Mouse (Mus musculus) heart, embryonic 10.5 days (tissue): Measurements from ENCODE around the gene Mark2. TPM values are rescaled to one million over a fixed set of nuclear protein-coding genes. Genes with fewer than 3 reads are reported as not detected.

ENCODE experiments used
- DNase-seq: peaks from one replicate; pipeline ENCODE4 v3.0.0-alpha.2; 2017; ENCODE audit warnings: low spot score
- H3K27ac ChIP-seq: fragments of 300-500 bp; sonication (generic); 2 replicates; pipeline ENCODE4 v1.5.1; 2016; ENCODE audit warnings: mild to moderate bottlenecking
- H3K27me3 ChIP-seq: fragments of 300-500 bp; sonication (generic); 2 replicates; pipeline ENCODE4 v1.6.1; 2016; ENCODE audit warnings: mild to moderate bottlenecking; ENCODE audit not compliant: poor library complexity, insufficient read depth, severe bottlenecking
- H3K36me3 ChIP-seq: fragments of 300-500 bp; sonication (generic); 2 replicates; pipeline ENCODE4 v1.6.1; 2016; ENCODE audit warnings: mild to moderate bottlenecking, moderate library complexity
- H3K4me1 ChIP-seq: fragments of 300-500 bp; sonication (generic); 2 replicates; pipeline ENCODE4 v1.6.1; 2016; ENCODE audit warnings: mild to moderate bottlenecking
- H3K4me3 ChIP-seq: fragments of 300-500 bp; sonication (generic); 2 replicates; pipeline ENCODE4 v1.5.1; 2016; ENCODE audit warnings: mild to moderate bottlenecking, moderate library complexity
- H3K9me3 ChIP-seq: fragments of 300-500 bp; sonication (generic); 2 replicates; pipeline ENCODE4 v1.6.1; 2016; ENCODE audit warnings: mild to moderate bottlenecking, moderate library complexity
- WGBS: fragments of 180-500 bp; shearing (Covaris S2); methylation state at CpG from one replicate; pipeline ENCODE4 v1.1.7; 2016; 5-methylcytosine and 5-hydroxymethylcytosine counted together
- polyA plus RNA-seq: library from polyadenylated mRNA; unstranded; fragments of >200 nt; fragmentation: Nextera tagmentation; extraction: Ambion mirVana; gene quantifications from 2 replicates; pipeline ENCODE4 v1.2.1, GENCODE M21; 2016

Gene Mark2
- polyA plus RNA-seq, 1 experiment from 2014 or later: 50.6 TPM

DNA sequence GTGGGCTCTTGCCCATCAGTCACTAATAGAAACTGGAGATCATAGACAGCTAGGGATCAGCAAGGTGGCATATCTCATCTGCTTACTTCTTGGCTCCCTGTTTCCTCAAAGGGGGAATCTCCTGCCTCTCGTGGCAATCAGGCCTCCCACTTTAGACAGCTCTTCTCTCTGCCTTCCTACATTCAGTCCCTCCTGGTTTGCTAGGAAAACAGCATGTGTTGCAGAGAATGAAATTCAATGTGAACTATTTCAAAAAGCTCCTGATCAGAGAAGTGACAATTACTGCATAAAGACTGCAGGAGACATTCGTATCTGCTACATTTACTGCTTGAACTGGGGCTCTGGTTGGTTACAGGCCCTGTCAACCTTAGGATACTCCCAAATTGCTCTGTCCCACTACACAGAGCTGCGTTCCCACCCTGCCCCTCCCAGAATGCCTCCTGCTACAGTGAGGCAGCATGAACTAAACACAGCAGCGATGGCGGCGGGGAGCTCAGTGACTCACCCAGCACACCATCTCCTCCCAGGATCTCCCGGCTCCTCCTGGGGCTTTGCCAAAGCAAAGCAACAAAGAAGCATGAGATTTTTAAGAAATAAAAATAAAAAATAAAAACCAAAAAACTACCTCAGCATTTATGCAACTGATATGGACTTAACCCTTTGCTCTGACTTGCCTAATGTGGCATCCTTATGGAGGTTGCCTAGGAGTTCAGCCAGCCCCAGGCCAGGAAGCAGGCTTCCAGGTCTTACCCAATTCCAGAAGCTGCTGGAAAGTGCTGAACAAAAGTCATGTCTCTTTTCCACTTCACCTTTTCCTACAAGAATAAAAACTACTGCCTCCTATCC, 39.8 kb downstream of the Mark2 start:
- Histone ChIP-seq H3K9me3 (no peaks in the 10 kb centered on the region), H3K4me3 (no peak overlapping the region), H3K4me1 (peaks cover 35% of the 10 kb centered on the region), H3K27ac (no peak overlapping the region), H3K27me3 (no peaks in the 10 kb centered on the region), H3K36me3 (peaks cover 14% of the 10 kb centered on the region; the same call in 1 of the 2 replicates)
- WGBS: 81% methylated on average over 7 of the region's 7 CpGs
- no peak for DNase-seq

DNA sequence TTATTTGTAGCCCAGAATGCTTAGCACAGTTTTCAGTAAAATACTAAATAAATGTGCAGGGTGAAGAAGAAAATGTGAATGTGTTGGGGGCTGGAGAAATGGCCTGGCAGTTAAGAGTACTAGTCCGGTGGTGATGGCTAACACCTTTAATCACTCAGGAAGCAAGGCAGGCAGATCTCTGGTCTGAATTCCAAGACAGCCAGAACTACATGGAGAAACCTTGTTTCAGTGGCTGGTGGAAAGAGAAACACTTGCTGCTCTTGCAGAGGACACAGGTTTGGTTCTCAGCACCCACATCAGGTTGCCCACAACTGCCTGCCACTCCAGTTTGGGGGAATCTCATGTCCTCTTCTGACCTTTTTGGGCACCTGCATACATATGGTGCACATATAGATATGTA, 41.6 kb downstream of the Mark2 start:
- no peaks in the 10 kb centered on the region for H3K9me3 ChIP-seq
- H3K4me1 ChIP-seq: peaks cover 31% of the 10 kb centered on the region
- H3K27me3 ChIP-seq: no peaks in the 10 kb centered on the region
- H3K27ac ChIP-seq: no peak overlapping the region
- peaks cover 14% of the 10 kb centered on the region; the same call in 1 of the 2 replicates for H3K36me3 ChIP-seq
- no peak for DNase-seq
- 92% methylated on average over 1 of the region's 1 CpGs for WGBS
- H3K4me3 ChIP-seq: no peak overlapping the region

DNA sequence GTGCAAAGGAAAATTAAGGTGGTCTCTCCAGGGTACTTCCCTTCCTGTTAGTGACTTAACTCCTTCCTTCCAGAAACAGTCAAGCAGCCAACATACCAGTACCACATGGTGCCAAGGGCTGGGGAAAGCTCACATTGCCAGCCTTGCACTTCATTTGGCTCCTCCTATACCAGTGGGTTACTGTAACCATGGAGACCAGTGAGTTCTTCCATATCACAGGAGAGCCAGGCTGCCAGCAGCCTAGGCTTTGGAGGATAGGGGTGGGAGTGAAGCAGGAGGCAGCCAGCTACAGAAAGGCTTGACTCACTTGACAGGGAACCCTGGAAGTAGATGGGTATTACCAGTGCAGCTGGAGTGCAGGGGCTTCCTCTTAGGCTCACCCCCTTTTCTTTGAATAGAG, 42.6 kb downstream of the Mark2 start:
- H3K9me3 ChIP-seq: no peaks in the 10 kb centered on the region
- H3K4me1 ChIP-seq: peaks cover 41% of the 10 kb centered on the region
- H3K4me3 ChIP-seq: no peak overlapping the region
- H3K27me3 ChIP-seq: no peaks in the 10 kb centered on the region
- no peak overlapping the region for H3K27ac ChIP-seq
- no peak for DNase-seq
- H3K36me3 ChIP-seq: peaks cover 14% of the 10 kb centered on the region; the same call in 1 of the 2 replicates

DNA sequence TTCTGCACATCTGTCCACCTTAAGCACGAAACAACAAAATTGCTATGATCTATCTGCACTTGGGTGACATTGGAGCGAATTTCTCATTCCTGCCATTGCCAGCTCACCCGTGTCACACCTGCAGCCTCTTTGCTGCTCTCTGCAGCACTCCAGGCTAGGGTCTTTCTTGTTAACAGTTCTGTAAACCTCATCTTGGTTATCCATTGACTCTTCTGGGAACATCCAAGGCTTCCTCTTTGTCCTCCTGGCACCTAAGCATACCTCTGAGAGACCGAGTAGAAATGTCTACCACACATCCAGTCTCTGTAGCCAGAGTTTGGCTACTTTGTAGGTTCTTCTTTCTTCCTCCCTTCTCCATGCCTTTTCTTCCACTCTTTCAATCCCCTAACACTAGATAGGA, 45.7 kb downstream of the Mark2 start:
- Histone ChIP-seq H3K9me3 (no peaks in the 10 kb centered on the region), H3K27me3 (no peaks in the 10 kb centered on the region), H3K36me3 (peaks cover 14% of the 10 kb centered on the region; the same call in 1 of the 2 replicates), H3K4me3 (no peak overlapping the region), H3K27ac (0 out of 2 replicates have a peak overlapping the region, but pooled peaks have one; percentile 72), H3K4me1 (peaks cover 55% of the 10 kb centered on the region)
- 77% methylated on average over 4 of the region's 4 CpGs for WGBS
- no peak for DNase-seq

DNA sequence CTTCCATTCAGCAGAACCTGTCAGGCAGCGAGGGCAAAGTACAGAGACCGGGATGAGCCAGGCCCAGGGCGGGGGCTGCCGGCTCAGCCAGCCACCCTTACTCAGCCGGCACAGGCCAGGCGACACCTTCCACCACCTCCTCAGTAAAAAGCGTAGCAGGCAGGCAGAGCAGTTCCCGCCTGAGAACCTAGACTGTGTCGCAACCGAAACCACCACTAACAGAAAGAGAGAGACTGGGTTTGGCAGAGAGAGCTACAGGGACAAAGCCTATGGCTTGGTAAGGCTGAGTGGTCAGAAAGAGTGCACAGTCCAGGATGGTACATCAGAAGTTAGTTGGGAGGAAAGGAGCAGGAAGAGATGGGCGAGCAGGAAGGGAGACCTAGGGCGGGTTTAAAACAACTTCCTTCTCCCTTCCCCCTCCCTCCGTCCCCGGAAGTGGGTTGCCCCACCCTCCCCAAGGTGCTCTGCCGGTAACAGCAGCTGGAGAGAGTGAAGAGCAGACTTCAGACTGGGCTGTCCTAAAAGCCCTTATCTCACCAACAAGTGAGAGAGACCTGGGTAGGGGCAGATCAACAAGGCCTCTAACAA, 46.5 kb downstream of the Mark2 start:
- Histone ChIP-seq H3K27ac (peak overlapping the region; percentile 72), H3K9me3 (no peaks in the 10 kb centered on the region), H3K27me3 (no peaks in the 10 kb centered on the region), H3K36me3 (peaks cover 18% of the 10 kb centered on the region; the same call in 1 of the 2 replicates), H3K4me1 (peaks cover 62% of the 10 kb centered on the region), H3K4me3 (peak overlapping the region; percentile 38; the same call in 1 of the 2 replicates)
- WGBS: 41% methylated on average over 15 of the region's 15 CpGs
- no peak for DNase-seq

DNA sequence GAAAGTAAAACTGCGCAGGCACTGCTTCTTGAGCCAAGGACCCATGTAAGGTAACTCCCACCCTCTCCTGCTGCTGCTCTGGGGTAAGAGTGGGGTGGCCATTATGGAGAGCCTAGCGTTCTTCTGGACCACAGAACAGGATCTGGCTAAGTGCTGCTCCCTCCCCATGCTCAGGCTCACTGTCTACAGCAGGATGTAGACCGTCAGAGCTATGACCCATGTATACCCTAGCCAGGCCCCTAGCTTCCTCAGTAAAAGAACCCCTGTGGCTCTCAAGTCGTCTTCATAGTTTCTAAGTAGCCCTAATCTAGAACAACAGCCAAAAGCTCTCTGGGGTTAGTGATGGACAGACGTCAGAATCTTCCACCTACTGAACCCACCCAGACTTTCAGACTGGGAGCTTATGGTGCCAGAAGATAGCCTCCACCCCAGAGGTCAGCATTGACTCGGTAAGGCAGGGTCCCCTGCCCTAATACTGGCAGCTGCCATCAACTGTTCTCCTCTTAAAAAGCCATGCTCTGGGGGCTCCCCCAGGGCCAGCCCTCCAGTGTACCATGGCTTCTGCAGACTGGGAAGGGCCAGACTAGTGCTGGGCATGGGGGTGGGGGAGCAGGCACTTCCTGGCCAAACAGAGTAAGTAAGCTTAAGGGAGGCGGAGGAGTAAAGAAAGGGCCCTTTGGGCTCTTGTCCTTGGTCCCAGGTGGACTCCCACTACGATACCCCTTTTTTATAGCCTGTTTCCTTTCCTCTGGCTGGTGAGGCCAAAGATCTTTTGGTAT, 47.4 kb downstream of the Mark2 start:
- Histone ChIP-seq H3K4me3 (0 out of 2 replicates have a peak overlapping the region, but pooled peaks have one; percentile 38), H3K4me1 (peaks cover 64% of the 10 kb centered on the region), H3K27me3 (no peaks in the 10 kb centered on the region), H3K36me3 (peaks cover 18% of the 10 kb centered on the region; the same call in 1 of the 2 replicates), H3K27ac (peak overlapping the region; percentile 72), H3K9me3 (no peaks in the 10 kb centered on the region)
- no peak for DNase-seq
- 59% methylated on average over 8 of the region's 8 CpGs for WGBS

DNA sequence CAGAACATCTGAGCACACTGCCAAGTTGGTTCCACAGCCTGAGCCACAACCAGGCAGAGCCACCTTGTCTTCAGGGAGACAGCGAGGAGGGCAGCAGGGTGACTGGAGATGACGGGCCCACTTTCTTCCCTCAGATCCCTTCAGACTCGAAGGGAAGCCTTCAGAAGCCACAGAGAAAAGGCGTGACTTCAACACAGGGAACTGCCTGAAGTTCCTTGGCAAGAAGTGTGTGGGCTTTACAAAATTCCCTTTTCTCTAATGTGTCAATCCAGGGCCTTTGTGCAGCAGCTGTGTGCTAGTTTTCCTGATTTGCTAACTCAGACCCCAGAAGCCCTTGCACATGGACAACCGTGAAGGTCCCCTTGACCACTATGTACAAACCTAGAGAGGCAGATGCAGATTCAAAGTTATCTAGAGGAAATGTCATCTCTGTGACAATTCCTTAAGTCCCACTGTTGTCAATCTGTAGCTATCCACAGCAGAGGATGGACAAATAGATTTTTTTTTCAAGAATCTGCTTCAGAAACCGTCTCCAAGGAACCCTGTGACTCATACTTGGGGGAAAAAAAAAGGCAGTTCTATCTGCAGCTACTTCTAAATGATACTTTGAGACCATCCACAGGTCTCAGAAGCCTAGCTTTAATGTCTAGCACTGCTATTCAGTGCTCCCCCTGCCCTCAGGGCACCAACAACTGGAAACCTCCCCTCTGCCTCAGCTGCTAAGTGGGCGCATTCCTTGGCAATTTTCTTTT, 49.5 kb downstream of the Mark2 start:
- Histone ChIP-seq H3K27ac (no peak overlapping the region), H3K4me1 (peaks cover 53% of the 10 kb centered on the region), H3K9me3 (no peaks in the 10 kb centered on the region), H3K27me3 (no peaks in the 10 kb centered on the region), H3K36me3 (peaks cover 23% of the 10 kb centered on the region), H3K4me3 (no peak overlapping the region)
- 78% methylated on average over 7 of the region's 7 CpGs for WGBS
- no peak for DNase-seq

DNA sequence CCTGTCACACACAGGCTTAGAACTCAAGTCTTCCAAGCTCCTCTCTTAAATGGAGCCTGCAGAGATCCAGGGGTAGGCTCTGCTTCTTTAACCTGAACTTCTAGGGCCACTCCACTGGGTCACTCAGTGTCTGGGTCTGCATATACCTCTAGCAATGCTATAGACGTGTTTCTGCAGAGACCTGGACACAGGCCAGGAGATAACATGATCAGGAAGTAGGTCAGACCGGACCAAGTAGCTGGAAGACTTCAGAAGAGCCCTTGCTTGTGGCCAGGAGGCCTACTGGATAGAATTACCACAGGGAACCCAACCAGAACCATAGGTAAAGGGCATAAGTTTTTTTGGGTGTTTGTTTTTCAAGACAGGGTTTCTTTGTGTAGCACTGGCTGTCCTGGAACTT, 51.9 kb downstream of the Mark2 start:
- DNase-seq: no peak
- 53% methylated on average over 2 of the region's 2 CpGs for WGBS

DNA sequence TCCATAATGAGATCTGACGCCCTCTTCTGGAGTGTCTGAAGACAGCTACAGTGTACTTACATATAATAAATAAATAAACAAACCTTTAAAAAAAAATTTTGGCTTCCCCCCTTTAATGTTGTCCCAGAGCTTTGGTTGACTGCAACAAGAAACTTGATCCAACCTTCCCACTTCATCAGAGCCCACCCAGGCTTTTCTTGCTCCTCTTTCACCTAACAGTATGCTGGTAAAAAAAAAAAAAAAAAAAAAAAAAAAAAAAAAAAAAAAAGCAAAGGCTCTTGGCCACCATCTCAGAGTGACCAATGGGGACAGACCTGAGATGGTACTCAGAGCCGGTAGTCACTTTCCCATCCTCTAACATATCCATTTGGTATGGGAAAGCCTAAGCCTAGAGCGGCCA, 53.4 kb downstream of the Mark2 start:
- DNase-seq: no peak
- Histone ChIP-seq H3K4me1 (peaks cover 24% of the 10 kb centered on the region), H3K36me3 (peaks cover 60% of the 10 kb centered on the region), H3K27me3 (no peaks in the 10 kb centered on the region), H3K4me3 (no peak overlapping the region), H3K9me3 (no peaks in the 10 kb centered on the region), H3K27ac (no peak overlapping the region)
- 81% methylated on average over 3 of the region's 3 CpGs for WGBS

More for the DNA sequence above, 51.9 kb downstream of the Mark2 start:
- no peaks in the 10 kb centered on the region for H3K27me3 ChIP-seq
- H3K4me1 ChIP-seq: peaks cover 39% of the 10 kb centered on the region
- H3K4me3 ChIP-seq: no peak overlapping the region
- H3K9me3 ChIP-seq: no peaks in the 10 kb centered on the region
- H3K27ac ChIP-seq: no peak overlapping the region
- H3K36me3 ChIP-seq: peaks cover 45% of the 10 kb centered on the region

DNA sequence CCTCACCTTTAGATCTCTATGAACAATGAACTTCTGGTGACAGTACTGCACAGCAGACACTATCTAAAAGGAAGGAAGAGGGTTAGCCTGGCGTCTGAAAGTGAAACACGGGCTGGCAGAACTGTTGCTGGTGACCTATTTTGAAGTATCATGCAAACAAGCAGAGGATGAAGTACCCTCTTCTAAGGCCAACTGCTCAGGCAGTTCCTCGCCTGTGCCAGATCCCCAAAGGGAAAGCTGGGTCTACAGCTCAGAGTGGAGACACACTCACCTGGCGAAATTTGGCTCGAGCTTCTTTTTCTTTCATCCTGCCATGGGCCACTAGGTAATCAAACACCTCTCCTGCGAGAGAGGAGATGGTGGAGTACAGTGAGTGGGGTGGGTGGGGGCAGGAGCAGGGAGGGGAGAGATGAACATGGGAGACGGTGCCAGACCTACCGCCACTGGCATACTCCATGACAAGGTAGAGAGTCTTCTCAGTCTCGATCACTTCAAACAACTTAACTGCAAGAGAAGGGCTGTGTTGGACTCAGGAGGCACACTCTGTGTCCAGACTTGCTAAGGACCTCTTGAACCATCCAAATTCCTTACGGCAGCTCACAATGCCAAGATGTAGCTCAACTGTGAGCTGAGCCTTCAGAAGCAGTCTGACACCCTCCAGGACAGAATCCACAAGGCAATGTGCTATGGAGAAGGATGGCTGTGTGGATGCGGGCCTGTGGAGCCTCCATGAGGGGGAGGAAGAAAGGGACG, 54.9 kb downstream of the Mark2 start:
- H3K36me3 ChIP-seq: peaks cover 75% of the 10 kb centered on the region
- WGBS: 84% methylated on average over 12 of the region's 12 CpGs
- H3K4me3 ChIP-seq: no peak overlapping the region
- no peaks in the 10 kb centered on the region for H3K27me3 ChIP-seq
- no peak for DNase-seq
- H3K4me1 ChIP-seq: peaks cover 13% of the 10 kb centered on the region; the same call in 1 of the 2 replicates
- H3K9me3 ChIP-seq: no peaks in the 10 kb centered on the region
- H3K27ac ChIP-seq: no peak overlapping the region

DNA sequence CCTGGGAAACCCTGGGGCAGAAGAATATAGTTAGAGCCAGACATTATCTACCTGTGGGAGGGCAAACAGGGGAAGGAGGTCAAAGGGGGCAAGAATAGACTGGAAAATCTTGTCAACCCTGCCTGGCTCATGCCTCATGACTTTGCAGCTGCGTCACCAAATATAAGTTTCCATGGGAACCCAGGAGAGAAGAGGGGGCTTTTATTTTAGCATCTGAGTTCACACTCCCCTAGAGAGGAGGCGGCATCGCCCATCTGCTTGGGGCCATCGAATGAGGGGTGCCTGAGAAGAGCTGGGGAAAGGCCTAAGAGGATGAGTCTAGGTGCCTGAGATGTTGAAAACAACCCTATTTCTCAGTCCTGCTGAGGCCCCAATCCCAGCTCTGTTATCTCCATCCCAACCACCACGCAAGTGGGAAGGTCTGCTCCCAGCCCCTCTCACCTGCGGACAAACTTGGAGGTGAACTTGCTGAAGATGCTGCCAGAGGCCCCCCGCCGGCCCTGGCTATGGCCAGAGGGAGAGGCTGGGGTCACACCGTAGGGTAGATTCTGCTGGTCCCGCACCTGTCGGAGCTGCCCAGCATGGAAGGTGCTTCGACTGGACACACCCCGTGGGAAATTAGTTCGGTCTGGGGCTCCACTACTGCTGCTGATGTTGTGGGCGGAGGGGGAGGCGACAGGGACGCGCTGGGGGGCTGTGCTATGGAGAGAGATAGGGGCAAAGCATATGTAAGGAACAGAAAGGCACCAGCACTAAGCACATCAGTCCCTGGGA, 60.9 kb downstream of the Mark2 start:
- WGBS: 88% methylated on average over 18 of the region's 18 CpGs
- Histone ChIP-seq H3K9me3 (no peaks in the 10 kb centered on the region), H3K4me3 (no peak overlapping the region), H3K4me1 (peaks cover 32% of the 10 kb centered on the region), H3K36me3 (peaks cover 97% of the 10 kb centered on the region), H3K27ac (no peak overlapping the region), H3K27me3 (no peaks in the 10 kb centered on the region)
- DNase-seq: no peak
